19 mouse cellular contexts compared by ENCODE assay signal in genomic region chr5:3970936-3971335, GRCm38 (mm10). TPM values are rescaled to one million over a fixed set of nuclear protein-coding genes. Genes with fewer than 3 reads are reported as not detected.
DNase-seq lines count a peak whose midpoint lies in the region; ATAC-seq and TF ChIP-seq lines count a peak whose summit lies in the region.
"Had no signal": no experiment of that assay in that cellular context is flagged by ENCODE, and none has a peak within 500 bp of the region (broad histone marks: within the 10 kb centered on the region; RNA-seq: fewer than 3 reads in every experiment).

No protein-coding gene starts in this region.

- no peak overlapping the region for H3K4me2 ChIP-seq in kidney, embryonic 14.5 days (replicated peaks; ENCODE audit: low read depth, low read length)
- no peak overlapping the region for H3K4me2 ChIP-seq in kidney, embryonic 16.5 days (replicated peaks; ENCODE audit: low read depth, low read length)

- 52% methylated on average over 2 of the region's 2 CpGs for WGBS in kidney, adult 2 months
- 84% methylated on average over 2 of the region's 2 CpGs for WGBS in kidney, embryonic 14.5 days
- WGBS in kidney, embryonic 16.5 days: 76% methylated on average over 2 of the region's 2 CpGs

- no peaks in the 10 kb centered on the region for H3K9me3 ChIP-seq in kidney, embryonic 14.5 days (ENCODE audit: control insufficient read depth, low read length)
- H3K9me3 ChIP-seq in kidney, embryonic 16.5 days (ENCODE audit: low read length): no peaks in the 10 kb centered on the region
- H3K9me3 ChIP-seq: G1E had no signal

- no peak overlapping the region for H3K4me3 ChIP-seq in kidney, adult 2 months (ENCODE audit: insufficient read depth, low read depth, low read length)
- H3K4me3 ChIP-seq in kidney, embryonic 14.5 days (ENCODE audit: low read length): no peak overlapping the region
- H3K4me3 ChIP-seq in kidney, embryonic 16.5 days (ENCODE audit: low read length): no peak overlapping the region

- peaks cover 1% of the 10 kb centered on the region for H3K36me3 ChIP-seq in kidney, adult 2 months (ENCODE audit: control insufficient read depth, insufficient read depth, low read length)
- H3K36me3 ChIP-seq in kidney, embryonic 14.5 days (ENCODE audit: control insufficient read depth, insufficient read depth, low read length): peaks cover 52% of the 10 kb centered on the region
- H3K36me3 ChIP-seq in kidney, embryonic 16.5 days (ENCODE audit: insufficient read depth, low read length): peaks cover 29% of the 10 kb centered on the region

- TF ChIP-seq CTCF in kidney, adult 2 months (conservative IDR thresholded peaks at IDR 0.05; ENCODE audit: insufficient read depth, insufficient read length, low read depth, low read length): no peak

- no peak for ATAC-seq in kidney, embryonic 14.5 days (ENCODE audit: low FRiP score, low TSS enrichment)
- ATAC-seq in kidney, embryonic 16.5 days (ENCODE audit: low FRiP score, low TSS enrichment): no peak
- ATAC-seq: activated CD4-positive, CD25-positive, alpha-beta regulatory T cell, adult 4 months; CD4-positive, CD25-positive, alpha-beta regulatory T cell, adult 4 months; Patski had no signal

- H3K27ac ChIP-seq in kidney, adult 2 months (ENCODE audit: insufficient read depth, low read depth, low read length): no peak overlapping the region
- H3K27ac ChIP-seq in kidney, embryonic 14.5 days (ENCODE audit: low read depth, low read length): no peak overlapping the region
- H3K27ac ChIP-seq in kidney, embryonic 16.5 days (ENCODE audit: low read length): no peak overlapping the region

- peak; percentile 62 for DNase-seq in kidney, adult 2 months
- DNase-seq in kidney, adult 9 months: peak; percentile 65
- DNase-seq: adrenal gland, adult 2 months; adrenal gland, adult 8-10 months; adrenal gland, postnatal 10 days; adrenal gland, postnatal 14 days; adrenal gland, postnatal 25 days; adrenal gland, postnatal 36 days; B cell, adult 2 months; cerebellum, adult 11 months; cerebellum, adult 11-12 months; cerebellum, adult 18-20 months had no signal

- no peak for TF ChIP-seq POLR2A in kidney, adult 2 months (IDR thresholded peaks at IDR 0.05; ENCODE audit: low read depth, low read length)

- H3K27me3 ChIP-seq in kidney, adult 2 months (replicated peaks; ENCODE audit: control insufficient read depth, insufficient read depth, low read length): no peaks in the 10 kb centered on the region; the same call in 1 of the 2 replicates
- H3K27me3 ChIP-seq in kidney, embryonic 14.5 days (ENCODE audit: control insufficient read depth, insufficient read depth, low read length): no peaks in the 10 kb centered on the region
- H3K27me3 ChIP-seq in kidney, embryonic 16.5 days (ENCODE audit: insufficient read depth, low read length): no peaks in the 10 kb centered on the region
- H3K27me3 ChIP-seq: CH12.LX, Patski had no signal

- H3K9ac ChIP-seq in kidney, embryonic 14.5 days (ENCODE audit: low read depth, low read length): no peak overlapping the region
- no peak overlapping the region for H3K9ac ChIP-seq in kidney, embryonic 16.5 days (replicated peaks; ENCODE audit: low read length)

- no peaks in the 10 kb centered on the region for H3K4me1 ChIP-seq in kidney, adult 2 months (ENCODE audit: control insufficient read depth, insufficient read depth, low read length)
- H3K4me1 ChIP-seq in kidney, embryonic 14.5 days (ENCODE audit: control insufficient read depth, insufficient read depth, low read length): no peaks in the 10 kb centered on the region
- H3K4me1 ChIP-seq in kidney, embryonic 16.5 days (ENCODE audit: insufficient read depth, low read length): no peaks in the 10 kb centered on the region

RNA-seq across cellular contexts. Expression of gene Akap9, which starts 43.1 kb away (rescaled TPM):
- 5.7 and 6.3 TPM in 2 replicates for polyA plus RNA-seq in kidney, adult 2 months (2012; rRNA removed)
- polyA plus RNA-seq in kidney, embryonic 14.5 days (2014; fragmentation: Nextera tagmentation; extraction: Ambion mirVana): 106 and 119 TPM in 2 replicates
- 113 and 126 TPM in 2 replicates for polyA plus RNA-seq in kidney, embryonic 16.5 days (2015; fragmentation: Nextera tagmentation; extraction: Ambion mirVana)

Comparison
In these comparisons a context has a peak if more than half of its experiments do, and no peak if none do; other contexts are left out.
1. RNA of gene Akap9, which starts 43.1 kb away (polyA plus RNA-seq): 113 to 126 TPM in kidney, embryonic 16.5 days and 106 to 119 TPM in kidney, embryonic 14.5 days; 5.7 to 6.3 TPM in kidney, adult 2 months; every median in the first group is over 10 times any median in the second.